ENCODE assay signal across 8 mouse cellular contexts in genomic region chr3:52267293-52267651, GRCm38 (mm10). TPM values are rescaled to one million over a fixed set of nuclear protein-coding genes. Genes with fewer than 3 reads are reported as not detected.
DNase-seq lines count a peak whose midpoint lies in the region; ATAC-seq lines count a peak whose summit lies in the region.

No protein-coding gene starts in this region.

- WGBS in kidney, embryonic 14.5 days: 1% methylated on average over 15 of the region's 15 CpGs
- WGBS in embryonic facial prominence, embryonic 11.5 days: under 1% methylated on average over 15 of the region's 15 CpGs
- 1% methylated on average over 15 of the region's 15 CpGs for WGBS in intestine, embryonic 15.5 days
- WGBS in midbrain, embryonic 12.5 days: under 1% methylated on average over 15 of the region's 15 CpGs

- peaks cover 7% of the 10 kb centered on the region for H3K4me1 ChIP-seq in kidney, embryonic 14.5 days (ENCODE audit: control insufficient read depth, insufficient read depth, low read length)
- H3K4me1 ChIP-seq in embryonic facial prominence, embryonic 11.5 days (ENCODE audit: control insufficient read depth, insufficient read depth, low read length): no peaks in the 10 kb centered on the region
- peaks cover 7% of the 10 kb centered on the region for H3K4me1 ChIP-seq in intestine, embryonic 15.5 days (replicated peaks)
- H3K4me1 ChIP-seq in midbrain, embryonic 12.5 days: peaks cover 32% of the 10 kb centered on the region

- no peaks in the 10 kb centered on the region for H3K36me3 ChIP-seq in kidney, embryonic 14.5 days (ENCODE audit: control insufficient read depth, insufficient read depth, low read length)
- no peaks in the 10 kb centered on the region for H3K36me3 ChIP-seq in embryonic facial prominence, embryonic 11.5 days (replicated peaks; ENCODE audit: control insufficient read depth, insufficient read depth, low read depth, low read length)
- no peaks in the 10 kb centered on the region for H3K36me3 ChIP-seq in intestine, embryonic 15.5 days
- H3K36me3 ChIP-seq in midbrain, embryonic 12.5 days: no peaks in the 10 kb centered on the region

- H3K27ac ChIP-seq in kidney, embryonic 14.5 days (ENCODE audit: low read depth, low read length): no peak overlapping the region
- no peak overlapping the region for H3K27ac ChIP-seq in embryonic facial prominence, embryonic 11.5 days (replicated peaks; ENCODE audit: low read depth, low read length)
- H3K27ac ChIP-seq in intestine, embryonic 15.5 days: peak overlapping the region; percentile 64; the same call in 1 of the 2 replicates
- H3K27ac ChIP-seq in midbrain, embryonic 12.5 days (replicated peaks): no peak overlapping the region

- no peak for ATAC-seq in kidney, embryonic 14.5 days (ENCODE audit: low FRiP score, low TSS enrichment)
- no peak for ATAC-seq in embryonic facial prominence, embryonic 11.5 days (replicated peaks; ENCODE audit: insufficient number of reproducible peaks, low FRiP score, low TSS enrichment, low read depth)
- ATAC-seq in intestine, embryonic 15.5 days: no peak
- no peak for ATAC-seq in midbrain, embryonic 12.5 days (ENCODE audit: low FRiP score, low read depth)

- intact Hi-C loops in left cerebral cortex, postnatal 25 days (cut with DNase I): loop anchor here (5.0 to 10.0 kb wide), 4 partner anchors 135 to 1188 kb away; no protein-coding TSS in a partner anchor

- H3K4me3 ChIP-seq in kidney, embryonic 14.5 days (ENCODE audit: low read length): peak overlapping the region; percentile 91
- peak overlapping the region; percentile 84 for H3K4me3 ChIP-seq in embryonic facial prominence, embryonic 11.5 days (ENCODE audit: low read depth, low read length)
- peak overlapping the region; percentile 95 for H3K4me3 ChIP-seq in intestine, embryonic 15.5 days (replicated peaks)
- H3K4me3 ChIP-seq in midbrain, embryonic 12.5 days: peak overlapping the region; percentile 74

- peaks cover 6% of the 10 kb centered on the region; the same call in 1 of the 2 replicates for H3K27me3 ChIP-seq in kidney, embryonic 14.5 days (ENCODE audit: control insufficient read depth, insufficient read depth, low read length)
- peaks cover 6% of the 10 kb centered on the region for H3K27me3 ChIP-seq in embryonic facial prominence, embryonic 11.5 days (ENCODE audit: control insufficient read depth, insufficient read depth, low read length)
- H3K27me3 ChIP-seq in intestine, embryonic 15.5 days (replicated peaks): no peaks in the 10 kb centered on the region
- peaks cover 70% of the 10 kb centered on the region for H3K27me3 ChIP-seq in midbrain, embryonic 12.5 days

- H3K9me3 ChIP-seq in kidney, embryonic 14.5 days (ENCODE audit: control insufficient read depth, low read length): no peaks in the 10 kb centered on the region
- no peaks in the 10 kb centered on the region for H3K9me3 ChIP-seq in embryonic facial prominence, embryonic 11.5 days (replicated peaks; ENCODE audit: control insufficient read depth, low read length)
- H3K9me3 ChIP-seq in intestine, embryonic 15.5 days: no peaks in the 10 kb centered on the region
- H3K9me3 ChIP-seq in midbrain, embryonic 12.5 days: no peaks in the 10 kb centered on the region

- no peak for DNase-seq in kidney, adult 11 months
- peak; percentile 26 for DNase-seq in embryonic facial prominence, embryonic 11.5 days (ENCODE audit: low spot score)
- DNase-seq in thymus, postnatal 10 days (ENCODE audit: low spot score in 2 of 2): peak; percentile 43 to 44
- no peak for DNase-seq in left cerebral cortex, postnatal 25 days (ENCODE audit: low spot score in 2 of 2)
- no peak for DNase-seq in right cerebral cortex, postnatal 4 days

- peak overlapping the region; percentile 93 for H3K4me2 ChIP-seq in kidney, embryonic 14.5 days (replicated peaks; ENCODE audit: low read depth, low read length)
- peak overlapping the region; percentile 95 for H3K4me2 ChIP-seq in embryonic facial prominence, embryonic 11.5 days (ENCODE audit: low read depth, low read length)
- peak overlapping the region; percentile 97 for H3K4me2 ChIP-seq in intestine, embryonic 15.5 days (replicated peaks)
- peak overlapping the region; percentile 94 for H3K4me2 ChIP-seq in midbrain, embryonic 12.5 days (replicated peaks)

- peak overlapping the region; percentile 92 for H3K9ac ChIP-seq in kidney, embryonic 14.5 days (ENCODE audit: low read depth, low read length)
- H3K9ac ChIP-seq in embryonic facial prominence, embryonic 11.5 days (replicated peaks; ENCODE audit: low read length): peak overlapping the region; percentile 61
- H3K9ac ChIP-seq in intestine, embryonic 15.5 days: peak overlapping the region; percentile 65
- peak overlapping the region; percentile 63 for H3K9ac ChIP-seq in midbrain, embryonic 12.5 days (replicated peaks)

RNA-seq across cellular contexts. Expression of gene Foxo1, which starts 0.9 kb away (rescaled TPM):
- 6.4 and 7.8 TPM in 2 replicates for polyA plus RNA-seq in kidney, embryonic 14.5 days (2014; fragmentation: Nextera tagmentation; extraction: Ambion mirVana)
- 5.2 and 5.8 TPM in 2 replicates for polyA plus RNA-seq in embryonic facial prominence, embryonic 11.5 days (2014; fragmentation: Nextera tagmentation; extraction: Ambion mirVana)
- 5.8 and 6.4 TPM in 2 replicates for polyA plus RNA-seq in intestine, embryonic 15.5 days (2015; fragmentation: Nextera tagmentation; extraction: Ambion mirVana)
- 3.6 TPM in 2 replicates for polyA plus RNA-seq in midbrain, embryonic 12.5 days (2016; fragmentation: Nextera tagmentation; extraction: Ambion mirVana)
- total RNA-seq in left cerebral cortex, postnatal 25 days (2021): 10 to 100 TPM in 1 of 2 experiments, 1 to 10 TPM in 1; 9.0 to 14.9 TPM

Comparison
In these comparisons a context has a peak if more than half of its experiments do, and no peak if none do; other contexts are left out.
1. DNase-seq: peak in embryonic facial prominence, embryonic 11.5 days (single experiment) and thymus, postnatal 10 days (2 of 2); none in kidney, adult 11 months (single experiment), left cerebral cortex, postnatal 25 days (0 of 2) and right cerebral cortex, postnatal 4 days (single experiment).
2. Peak in every context shown above with its lines, with median percentiles within 50 percentile points of each other: H3K4me2 ChIP-seq, H3K4me3 ChIP-seq and H3K9ac ChIP-seq.